Mouse (Mus musculus): ENCODE measurements at regions not wholly inside any gene's neighbourhood (a gene's known extent, or its start where the extent isn't known, plus 50 kb on each side); places are given as distances from the start of the nearest gene placed in this dataset.
"Not testable (repeated sequence)": the region's sequence is repeated elsewhere in the genome, so short reads cannot be mapped to it uniquely, and the experiment has no call there.

DNA sequence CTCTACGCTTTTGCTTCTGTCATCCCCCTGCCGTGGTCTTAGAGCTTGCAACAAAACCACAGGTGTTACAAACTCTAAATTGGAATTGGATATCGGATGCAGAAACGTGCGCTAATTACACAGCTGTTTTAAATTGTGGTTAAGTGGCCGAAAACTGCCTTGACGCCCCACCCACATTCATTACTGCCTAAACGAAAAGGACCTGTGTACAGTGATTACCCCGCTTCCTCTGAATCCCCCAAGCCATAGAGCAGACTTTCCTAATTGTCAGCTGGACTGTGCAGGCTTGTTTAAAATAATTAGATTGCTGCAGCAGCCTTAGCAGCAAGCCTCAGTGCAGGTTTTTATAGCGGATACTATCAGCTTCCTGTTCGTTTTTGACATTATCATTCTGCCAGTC lies 94.7 kb downstream of the Cxxc4 start:
- TF ChIP-seq CTCF (conservative IDR thresholded peaks at IDR 0.05; ENCODE audit: insufficient read depth, insufficient read length, low read depth, low read length): no peak
- Histone ChIP-seq H3K4me1 (ENCODE audit: control insufficient read depth, insufficient read depth, low read length) (no peaks in the 10 kb centered on the region), H3K27ac (ENCODE audit: insufficient read depth, low read depth, low read length) (no peak overlapping the region), H3K4me3 (ENCODE audit: insufficient read depth, low read depth, low read length) (no peak overlapping the region), H3K36me3 (ENCODE audit: control insufficient read depth, insufficient read depth, low read length) (no peaks in the 10 kb centered on the region), H3K27me3 (replicated peaks; ENCODE audit: control insufficient read depth, insufficient read depth, low read length) (no peaks in the 10 kb centered on the region; the same call in 1 of the 2 replicates)
- no peak for DNase-seq
- 26% methylated on average over 11 of the region's 11 CpGs for WGBS

DNA sequence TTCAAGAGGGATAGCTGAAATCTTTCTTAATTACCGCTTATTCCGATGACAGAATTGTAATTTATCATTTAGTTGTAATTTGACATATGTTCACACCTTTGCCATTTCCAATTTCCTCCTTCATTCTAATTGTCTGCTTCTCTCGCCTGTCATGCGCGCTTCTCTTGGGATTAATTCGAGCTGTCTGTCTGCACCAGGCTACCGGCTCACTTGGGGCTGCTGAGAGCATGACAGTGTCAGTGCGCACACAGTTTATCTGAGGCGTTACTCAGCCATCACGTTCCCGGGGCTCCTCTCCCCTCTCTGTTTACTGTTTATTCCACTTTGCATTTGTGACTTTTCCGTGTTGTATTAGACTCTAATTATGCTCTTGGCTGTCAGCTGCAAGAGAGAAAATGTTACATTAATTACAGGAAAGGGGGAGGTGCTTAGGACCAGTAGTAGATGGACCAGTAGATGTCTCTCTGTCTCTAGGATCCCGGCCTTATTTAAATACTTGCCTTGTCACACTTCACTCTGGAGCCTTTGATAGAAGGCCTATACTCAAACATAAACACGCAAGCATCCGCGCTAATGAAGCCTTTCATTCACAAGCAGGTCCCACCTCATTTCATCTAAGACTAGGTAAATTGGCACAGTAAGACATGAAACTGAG lies 95.3 kb downstream of the Cxxc4 start:
- no peak for DNase-seq
- Histone ChIP-seq H3K27me3 (replicated peaks; ENCODE audit: control insufficient read depth, insufficient read depth, low read length) (no peaks in the 10 kb centered on the region; the same call in 1 of the 2 replicates), H3K27ac (ENCODE audit: insufficient read depth, low read depth, low read length) (no peak overlapping the region), H3K36me3 (ENCODE audit: control insufficient read depth, insufficient read depth, low read length) (no peaks in the 10 kb centered on the region), H3K4me1 (ENCODE audit: control insufficient read depth, insufficient read depth, low read length) (no peaks in the 10 kb centered on the region), H3K4me3 (ENCODE audit: insufficient read depth, low read depth, low read length) (no peak overlapping the region)
- WGBS: 58% methylated on average over 16 of the region's 16 CpGs
- TF ChIP-seq CTCF (conservative IDR thresholded peaks at IDR 0.05; ENCODE audit: insufficient read depth, insufficient read length, low read depth, low read length) (no peak), POLR2A (IDR thresholded peaks at IDR 0.05; ENCODE audit: low read depth, low read length) (no peak)

DNA sequence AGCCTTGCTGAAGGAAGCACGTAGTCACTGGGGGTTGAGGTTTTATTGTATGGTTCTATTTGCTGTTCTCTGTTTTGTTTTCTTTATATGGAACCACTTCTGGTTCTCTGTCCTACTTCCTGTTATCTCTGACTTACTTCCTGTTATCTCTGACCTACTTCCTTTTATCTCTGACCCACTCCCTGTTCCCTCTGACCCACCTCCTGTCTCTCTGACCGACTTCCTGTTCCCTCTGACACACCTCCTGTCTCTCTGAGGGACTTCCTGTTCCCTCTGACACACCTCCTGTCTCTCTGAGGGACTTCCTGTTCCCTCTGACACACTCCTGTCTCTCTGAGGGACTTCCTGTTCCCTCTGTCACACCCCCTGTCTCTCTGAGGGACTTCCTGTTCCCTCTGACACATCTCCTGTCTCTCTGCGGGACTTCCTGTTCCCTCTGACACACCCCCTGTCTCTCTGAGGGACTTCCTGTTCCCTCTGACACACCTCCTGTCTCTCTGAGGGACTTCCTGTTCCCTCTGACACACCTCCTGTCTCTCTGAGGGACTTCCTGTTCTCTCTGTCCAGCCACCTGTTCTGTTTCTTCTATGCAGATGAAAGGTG lies 102.9 kb downstream of the Cxxc4 start:
- H3K4me3 ChIP-seq (ENCODE audit: insufficient read depth, low read depth, low read length); H3K27me3 ChIP-seq (replicated peaks; ENCODE audit: control insufficient read depth, insufficient read depth, low read length); H3K4me1 ChIP-seq (ENCODE audit: control insufficient read depth, insufficient read depth, low read length); H3K27ac ChIP-seq (ENCODE audit: insufficient read depth, low read depth, low read length); DNase-seq; H3K36me3 ChIP-seq (ENCODE audit: control insufficient read depth, insufficient read depth, low read length): not testable (repeated sequence)
- WGBS: 92% methylated on average over 3 of the region's 3 CpGs

DNA sequence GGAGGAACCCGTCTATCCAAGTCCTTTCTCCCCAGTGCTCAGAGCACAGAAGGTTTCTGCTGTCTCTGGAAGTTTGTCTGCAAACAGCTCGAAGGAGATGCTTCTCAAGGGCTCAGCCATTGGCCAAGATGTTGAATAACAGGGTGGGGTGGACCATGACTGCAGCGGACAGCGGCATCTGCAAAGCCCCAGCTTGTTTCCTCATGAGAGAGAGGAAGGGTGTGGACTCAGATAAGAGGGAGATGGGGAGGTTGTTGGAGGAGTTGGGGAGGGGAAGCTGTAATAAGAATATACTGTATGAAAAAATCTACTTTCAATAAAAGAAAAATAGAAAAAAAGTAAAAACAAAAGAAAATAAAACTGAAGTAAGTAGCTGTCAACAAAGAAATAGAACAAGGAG lies 129.7 kb downstream of the Cxxc4 start:
- no peak for DNase-seq
- H3K27ac ChIP-seq (ENCODE audit: insufficient read depth, low read depth, low read length): no peak overlapping the region
- H3K36me3 ChIP-seq (ENCODE audit: control insufficient read depth, insufficient read depth, low read length): no peaks in the 10 kb centered on the region
- no peaks in the 10 kb centered on the region for H3K4me1 ChIP-seq (ENCODE audit: control insufficient read depth, insufficient read depth, low read length)
- no peak overlapping the region for H3K4me3 ChIP-seq (ENCODE audit: insufficient read depth, low read depth, low read length)
- no peaks in the 10 kb centered on the region for H3K27me3 ChIP-seq (replicated peaks; ENCODE audit: control insufficient read depth, insufficient read depth, low read length)
- no peak for TF ChIP-seq CTCF (conservative IDR thresholded peaks at IDR 0.05; ENCODE audit: insufficient read depth, insufficient read length, low read depth, low read length)
- no peak for TF ChIP-seq POLR2A (IDR thresholded peaks at IDR 0.05; ENCODE audit: low read depth, low read length)
- WGBS: 67% methylated on average over 4 of the region's 4 CpGs

DNA sequence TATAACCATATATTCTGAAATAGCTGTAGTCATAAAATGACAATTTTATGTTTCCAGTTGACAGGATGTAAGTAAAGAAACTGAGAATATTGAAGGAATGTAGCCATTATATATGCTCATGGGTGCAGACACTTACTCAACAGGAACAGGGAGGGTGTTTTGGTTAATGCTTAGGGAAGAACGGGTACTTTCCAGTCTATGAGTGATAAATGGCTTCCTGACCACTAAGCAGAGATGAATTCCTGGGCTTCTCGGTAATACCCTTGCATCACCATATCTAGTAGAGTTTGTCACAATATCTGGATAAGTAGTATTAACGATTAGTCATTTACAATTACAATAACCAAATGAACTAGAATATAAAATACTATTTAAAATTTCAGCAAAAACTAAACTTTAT lies 130.5 kb downstream of the Cxxc4 start:
- Histone ChIP-seq H3K27me3 (replicated peaks; ENCODE audit: control insufficient read depth, insufficient read depth, low read length) (no peaks in the 10 kb centered on the region), H3K27ac (ENCODE audit: insufficient read depth, low read depth, low read length) (no peak overlapping the region), H3K4me1 (ENCODE audit: control insufficient read depth, insufficient read depth, low read length) (no peaks in the 10 kb centered on the region), H3K4me3 (ENCODE audit: insufficient read depth, low read depth, low read length) (no peak overlapping the region), H3K36me3 (ENCODE audit: control insufficient read depth, insufficient read depth, low read length) (no peaks in the 10 kb centered on the region)
- 47% methylated on average over 3 of the region's 3 CpGs for WGBS
- TF ChIP-seq CTCF (conservative IDR thresholded peaks at IDR 0.05; ENCODE audit: insufficient read depth, insufficient read length, low read depth, low read length) (no peak), POLR2A (IDR thresholded peaks at IDR 0.05; ENCODE audit: low read depth, low read length) (no peak)
- no peak for DNase-seq

DNA sequence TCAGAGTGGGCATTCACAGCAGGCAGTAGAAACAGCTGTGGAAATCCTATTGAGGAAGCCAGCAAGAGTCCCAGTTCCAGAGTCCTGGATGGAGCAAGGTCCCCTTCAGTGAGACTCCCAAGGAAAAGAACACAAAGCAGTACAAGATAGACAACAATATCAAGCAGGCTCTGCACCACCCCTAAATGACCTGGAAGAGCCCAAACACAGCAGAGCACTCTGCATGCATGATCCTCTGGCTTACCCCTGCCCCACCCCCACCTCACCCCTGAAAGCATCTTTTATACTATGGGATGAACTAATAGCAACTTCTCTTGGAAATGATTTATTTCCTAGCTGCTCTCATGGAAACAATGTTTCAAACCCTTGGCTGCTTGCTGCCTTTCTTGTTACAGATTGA lies 132.3 kb downstream of the Cxxc4 start:
- Histone ChIP-seq H3K27ac (ENCODE audit: insufficient read depth, low read depth, low read length) (no peak overlapping the region), H3K36me3 (ENCODE audit: control insufficient read depth, insufficient read depth, low read length) (no peaks in the 10 kb centered on the region), H3K4me1 (ENCODE audit: control insufficient read depth, insufficient read depth, low read length) (no peaks in the 10 kb centered on the region), H3K4me3 (ENCODE audit: insufficient read depth, low read depth, low read length) (no peak overlapping the region), H3K27me3 (replicated peaks; ENCODE audit: control insufficient read depth, insufficient read depth, low read length) (no peaks in the 10 kb centered on the region)
- no peak for TF ChIP-seq CTCF (conservative IDR thresholded peaks at IDR 0.05; ENCODE audit: insufficient read depth, insufficient read length, low read depth, low read length)
- TF ChIP-seq POLR2A (IDR thresholded peaks at IDR 0.05; ENCODE audit: low read depth, low read length): no peak
- DNase-seq: no peak

DNA sequence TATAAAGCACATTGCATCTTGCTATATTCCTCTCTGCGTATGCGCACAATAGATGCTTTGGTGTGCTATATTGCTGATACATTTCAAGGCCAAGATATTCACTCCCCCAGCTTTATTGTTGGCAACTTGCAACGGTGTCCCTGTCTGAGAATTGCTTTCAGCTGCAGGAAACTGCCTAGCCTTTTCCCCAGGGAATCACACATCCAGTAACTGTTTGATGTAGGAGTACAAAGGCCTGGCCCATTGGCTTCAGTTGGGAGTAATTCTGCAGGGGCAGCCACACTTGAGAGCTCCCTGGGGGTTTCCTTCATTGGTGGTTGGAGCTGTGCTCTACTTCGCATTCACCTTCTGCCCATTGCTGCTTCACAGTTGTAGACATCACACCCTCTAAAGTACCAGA lies 132.8 kb downstream of the Cxxc4 start:
- Histone ChIP-seq H3K36me3 (ENCODE audit: control insufficient read depth, insufficient read depth, low read length) (no peaks in the 10 kb centered on the region), H3K4me1 (ENCODE audit: control insufficient read depth, insufficient read depth, low read length) (no peaks in the 10 kb centered on the region), H3K27ac (ENCODE audit: insufficient read depth, low read depth, low read length) (no peak overlapping the region), H3K27me3 (replicated peaks; ENCODE audit: control insufficient read depth, insufficient read depth, low read length) (no peaks in the 10 kb centered on the region), H3K4me3 (ENCODE audit: insufficient read depth, low read depth, low read length) (no peak overlapping the region)
- WGBS: 53% methylated on average over 4 of the region's 4 CpGs
- TF ChIP-seq CTCF (conservative IDR thresholded peaks at IDR 0.05; ENCODE audit: insufficient read depth, insufficient read length, low read depth, low read length) (no peak), POLR2A (IDR thresholded peaks at IDR 0.05; ENCODE audit: low read depth, low read length) (no peak)
- DNase-seq: no peak

Data from kidney, adult 2 months (tissue).